Mouse (Mus musculus) CH12.LX (cell line): Measurements from ENCODE around the gene Btd.

ENCODE experiments used
- HCFC1 ChIP-seq: IDR thresholded peaks from 2 replicates; pipeline ENCODE4 v1.6.1; 2012; ENCODE audit warnings: low read depth, mild to moderate bottlenecking, inconsistent platforms, low read length, improper control_type of control experiment
- POLR2A ChIP-seq: IDR thresholded peaks from 2 replicates; pipeline ENCODE4 v1.6.1; 2011; ENCODE audit warnings: low read depth, mild to moderate bottlenecking, improper control_type of control experiment, low read length
- UBTF ChIP-seq: IDR thresholded peaks from 2 replicates; pipeline ENCODE4 v1.6.1; 2012; ENCODE audit warnings: low read depth, mild to moderate bottlenecking, inconsistent platforms, low read length, improper control_type of control experiment, moderate library complexity

DNA sequence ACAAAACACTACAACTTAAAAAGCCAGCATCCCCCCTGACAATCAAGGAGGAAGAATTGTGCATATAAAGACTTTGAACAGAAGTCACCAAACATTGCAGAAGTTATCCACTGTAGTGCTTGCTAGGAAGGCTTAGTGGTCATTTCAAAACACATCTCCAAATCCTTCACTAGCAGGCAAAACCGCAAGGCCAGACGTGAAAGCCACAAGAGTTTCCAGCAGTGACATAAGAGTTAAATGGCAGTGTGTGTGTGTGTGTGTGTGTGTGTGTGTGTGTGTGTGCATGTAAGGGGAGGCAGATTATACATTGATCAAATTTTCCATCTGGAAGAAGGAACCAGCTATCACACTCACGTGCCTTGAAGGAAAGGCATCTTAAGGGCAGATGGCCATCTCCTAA lies 22.8 kb upstream of the Btd start:
- no peak for TF ChIP-seq POLR2A
- TF ChIP-seq UBTF: no peak
- TF ChIP-seq HCFC1: no peak
